Mouse (Mus musculus): ENCODE results near the gene Eif2ak1.

Eif2ak1 gene

DNA sequence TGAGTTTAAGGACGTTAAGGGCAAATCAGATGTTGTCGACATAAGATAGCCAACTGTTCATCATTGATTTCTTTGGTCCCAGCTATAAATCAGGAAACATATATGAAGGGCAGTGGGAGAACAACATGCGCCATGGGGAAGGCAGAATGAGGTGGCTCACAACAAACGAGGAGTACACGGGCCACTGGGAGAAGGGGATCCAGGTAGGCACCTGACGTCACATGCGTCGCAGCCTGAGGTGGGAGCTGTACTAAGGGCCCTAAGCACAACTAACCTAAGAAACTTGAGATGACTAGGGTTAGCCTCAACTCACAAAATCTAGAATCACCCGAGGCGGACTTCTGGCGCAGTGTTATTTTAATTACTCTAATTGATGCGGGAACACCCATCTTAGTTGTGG lies 130.8 kb downstream of the Eif2ak1 start:
- DNase-seq (ENCODE audit: low read depth, low spot score), result no peak

DNA sequence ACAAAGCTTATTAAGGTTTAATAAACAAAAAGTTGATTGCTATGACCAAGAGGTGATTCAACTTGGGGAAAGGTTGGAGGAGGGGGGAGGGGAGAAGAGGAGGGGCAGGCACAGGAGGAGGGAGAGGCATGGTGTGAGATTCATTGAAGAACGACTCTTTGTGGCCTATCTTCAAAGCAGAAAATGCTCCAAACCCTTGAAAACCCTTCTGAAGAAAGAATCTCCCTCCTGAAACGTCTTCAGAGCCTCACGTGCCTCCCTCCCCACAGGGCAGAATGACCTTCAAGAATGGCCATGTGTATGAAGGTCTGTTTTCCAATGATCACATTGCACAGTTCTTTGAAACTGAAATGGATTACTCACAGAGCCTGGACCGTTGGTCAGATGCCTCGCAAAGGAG lies 132.4 kb downstream of the Eif2ak1 start:
- DNase-seq (ENCODE audit: low read depth, low spot score), result no peak

Measured in forelimb bud, embryonic 11.5 days (tissue).